Mouse (Mus musculus) myocyte (in vitro differentiated cells): ENCODE data around the gene Gucy2g.

Experiments
- CEBPB ChIP-seq: IDR thresholded peaks from 2 replicates; pipeline ENCODE4 v1.6.1; 2011; ENCODE audit warnings: mild to moderate bottlenecking, moderate library complexity; ENCODE audit not compliant: poor library complexity, insufficient read depth, severe bottlenecking
- MYOD1 ChIP-seq, 3 experiments: IDR thresholded peaks; one replicate each; pipeline ENCODE4 v1.6.1; 2011; ENCODE audit warnings: control low read depth in 2 of 3, low read depth in 2 of 3, mild to moderate bottlenecking in 2 of 3, moderate library complexity in 1 of 3; ENCODE audit not compliant: insufficient read length in 2 of 3, control insufficient read depth in 1 of 3
- POLR2A ChIP-seq: IDR thresholded peaks from one replicate; pipeline ENCODE4 v1.6.1; 2011; ENCODE audit warnings: low read depth, mild to moderate bottlenecking, control low read depth, moderate library complexity; ENCODE audit not compliant: insufficient read length
- SRF ChIP-seq: IDR thresholded peaks from one replicate; pipeline ENCODE4 v1.6.1; 2011; ENCODE audit warnings: low read depth; ENCODE audit not compliant: control insufficient read depth, insufficient read length

DNA sequence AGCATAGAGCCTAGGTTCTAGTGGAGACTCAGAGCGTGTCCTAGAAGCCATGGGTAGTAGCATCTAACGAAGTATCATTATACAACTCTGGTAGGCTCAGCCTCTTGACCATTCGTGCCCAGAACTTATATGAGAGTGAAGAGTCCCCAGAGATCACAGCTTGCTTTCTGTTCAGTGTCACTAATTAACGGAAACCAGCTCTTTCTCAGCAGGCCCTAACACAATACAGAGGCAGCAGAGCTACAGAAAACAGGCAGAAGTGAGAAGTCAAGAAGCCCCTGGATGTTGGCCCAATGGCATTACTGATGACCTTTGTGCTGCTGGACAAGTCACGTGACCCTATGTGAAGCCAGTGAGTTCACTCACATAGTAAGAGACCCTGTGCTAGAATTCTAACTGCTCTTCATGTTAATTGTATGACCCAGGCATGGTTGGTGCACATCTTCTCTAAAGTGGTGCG is at the start of gene Gucy2g:
- TF ChIP-seq MYOD1 (IDR thresholded peaks at IDR 0.05; ENCODE audit: control insufficient read depth in 1 of 3, insufficient read length in 2 of 3, low read depth in 2 of 3) (no peak), SRF (no peak), POLR2A (no peak), CEBPB (no peak)
